Mouse (Mus musculus) thymus, adult 2 months (tissue): ENCODE data around the gene Slc18b1.

Experiments used
- CTCF ChIP-seq: fragments of 200-500 bp; IDR thresholded peaks from 2 replicates; pipeline ENCODE4 v1.5.1; 2012; ENCODE audit warnings: mild to moderate bottlenecking, control low read depth, low read length, moderate library complexity, borderline replicate concordance; ENCODE audit not compliant: control insufficient read depth, poor library complexity, insufficient read depth; ENCODE audit errors: extremely low read depth
- POLR2A ChIP-seq: fragments of 200-500 bp; IDR thresholded peaks from 2 replicates; pipeline ENCODE4 v1.6.1; 2012; ENCODE audit warnings: mild to moderate bottlenecking, low read length, control low read depth, moderate library complexity; ENCODE audit not compliant: control insufficient read depth, poor library complexity, insufficient read depth; ENCODE audit errors: extremely low read depth

DNA sequence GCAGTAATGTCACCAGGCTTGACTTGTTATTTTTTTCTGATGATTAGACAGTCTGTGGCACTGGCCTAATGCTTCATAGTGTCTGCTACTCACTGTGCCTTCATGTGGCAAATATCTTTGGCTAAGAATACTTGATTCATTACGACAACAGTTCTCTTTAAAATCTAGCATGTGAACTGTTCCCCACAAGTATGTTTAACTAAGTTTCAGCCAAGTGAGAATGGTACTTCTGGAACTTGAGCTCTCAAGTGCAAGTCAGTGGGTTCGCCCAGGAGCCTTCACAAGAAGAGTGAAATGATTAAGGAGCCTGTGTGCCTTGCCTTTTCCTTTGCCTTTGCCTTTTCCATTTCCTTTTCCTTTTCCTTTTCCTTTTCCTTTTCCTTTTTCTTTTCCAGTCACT, 55.3 kb downstream of the Slc18b1 start:
- TF ChIP-seq CTCF (no peak), POLR2A (no peak)
